Mouse (Mus musculus): Measurements from ENCODE around the gene Hpcal1. TPM values are rescaled to one million over a fixed set of nuclear protein-coding genes. Genes with fewer than 3 reads are reported as not detected.

The Hpcal1 gene
- polyA plus RNA-seq (2015; fragmentation: Nextera tagmentation; extraction: Ambion mirVana): 20.7 and 29.3 TPM in 2 replicates

GRCm38 (mm10) chr12:17690564-17691281 lies at the start of gene Hpcal1:
Hpcal1 (plus strand) TSS chr12:17690856.
- Histone ChIP-seq H3K27ac (peak within 1 kb of the TSS; percentile 70), H3K9ac (peak within 1 kb of the TSS; percentile 72), H3K4me2 (peak within 1 kb of the TSS; percentile 98), H3K36me3 (no peaks in the 10 kb centered on the region), H3K4me3 (peak within 1 kb of the TSS; percentile 89), H3K27me3 (0 out of 2 replicates have a peak, but pooled peaks cover 7% of the 10 kb centered on the region), H3K4me1 (replicated peaks) (peaks cover 18% of the 10 kb centered on the region), H3K9me3 (replicated peaks) (no peaks in the 10 kb centered on the region)
- WGBS: under 1% methylated on average over 72 of the region's 72 CpGs
- peak; percentile 93 for ATAC-seq (replicated peaks; ENCODE audit: insufficient number of reproducible peaks, insufficient read depth, low FRiP score, low read depth)

GRCm38 (mm10) chr12:17641269-17641668 lies 49.4 kb upstream of the Hpcal1 start:
- Histone ChIP-seq H3K4me2 (no peak overlapping the region), H3K9ac (no peak overlapping the region), H3K27ac (no peak overlapping the region), H3K4me1 (replicated peaks) (no peaks in the 10 kb centered on the region), H3K4me3 (no peak overlapping the region), H3K36me3 (no peaks in the 10 kb centered on the region), H3K27me3 (no peaks in the 10 kb centered on the region), H3K9me3 (replicated peaks) (no peaks in the 10 kb centered on the region)
- no peak for ATAC-seq (replicated peaks; ENCODE audit: insufficient number of reproducible peaks, insufficient read depth, low FRiP score, low read depth)
- 58% methylated on average over 4 of the region's 4 CpGs for WGBS

DNA sequence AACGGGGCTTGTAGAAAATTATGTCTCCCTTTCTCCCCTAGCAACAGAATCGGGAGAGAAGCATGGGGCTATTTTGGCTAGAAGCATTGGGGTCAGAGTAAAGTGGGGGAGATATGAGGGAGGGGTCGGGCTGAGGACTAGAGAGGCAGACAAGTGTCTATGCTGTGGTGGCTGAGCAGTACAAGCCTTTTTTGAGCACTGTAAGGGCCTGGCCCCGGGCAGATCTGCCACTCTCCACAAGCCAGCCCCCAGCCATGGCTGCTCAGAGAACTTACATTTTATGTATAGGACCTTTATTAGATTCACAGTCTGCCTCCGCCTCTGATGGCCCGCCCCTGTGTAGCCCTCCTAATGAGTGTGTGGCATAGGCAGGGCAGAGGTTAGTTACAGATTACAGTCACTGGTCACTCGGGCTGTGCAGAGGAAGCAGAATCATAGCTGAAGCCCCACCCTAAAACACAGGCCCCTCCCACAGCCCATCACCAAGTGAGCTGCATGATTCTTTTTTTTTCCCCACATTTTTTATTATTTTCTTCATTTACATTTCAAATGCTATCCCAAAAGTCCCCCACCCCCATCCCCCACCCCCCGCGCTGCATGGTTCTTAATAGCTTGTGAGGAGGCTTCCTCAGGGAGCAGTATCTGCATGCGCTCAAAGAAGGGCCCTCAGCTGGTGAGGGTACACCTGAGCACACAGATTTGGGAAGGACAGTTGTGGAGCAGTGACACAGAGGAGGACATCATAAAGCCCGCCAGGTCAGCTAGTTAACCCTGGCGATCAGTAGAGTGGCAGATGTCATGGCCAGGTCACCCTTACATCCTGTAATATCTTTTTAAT lies 46.1 kb upstream of the Hpcal1 start:
- H3K4me3 ChIP-seq: no peak overlapping the region
- no peak overlapping the region for H3K27ac ChIP-seq
- H3K4me2 ChIP-seq: no peak overlapping the region
- no peak for ATAC-seq (replicated peaks; ENCODE audit: insufficient number of reproducible peaks, insufficient read depth, low FRiP score, low read depth)
- no peaks in the 10 kb centered on the region for H3K27me3 ChIP-seq
- WGBS: 75% methylated on average over 12 of the region's 12 CpGs
- no peaks in the 10 kb centered on the region for H3K4me1 ChIP-seq (replicated peaks)
- no peaks in the 10 kb centered on the region for H3K36me3 ChIP-seq
- H3K9ac ChIP-seq: no peak overlapping the region
- no peaks in the 10 kb centered on the region for H3K9me3 ChIP-seq (replicated peaks)

- no peak overlapping the region for H3K4me3 ChIP-seq
- no peak overlapping the region for H3K27ac ChIP-seq
- no peaks in the 10 kb centered on the region for H3K36me3 ChIP-seq
- no peaks in the 10 kb centered on the region for H3K4me1 ChIP-seq (replicated peaks)
- H3K9ac ChIP-seq: no peak overlapping the region
- WGBS: 70% methylated on average over 6 of the region's 6 CpGs
- ATAC-seq (replicated peaks; ENCODE audit: insufficient number of reproducible peaks, insufficient read depth, low FRiP score, low read depth): no peak
- H3K4me2 ChIP-seq: no peak overlapping the region
- no peaks in the 10 kb centered on the region for H3K9me3 ChIP-seq (replicated peaks)
- no peaks in the 10 kb centered on the region for H3K27me3 ChIP-seq
Observed at GRCm38 (mm10) chr12:17646457-17646856, 44.2 kb upstream of the Hpcal1 start.

GRCm38 (mm10) chr12:17651223-17652095 lies 39.2 kb upstream of the Hpcal1 start:
- Histone ChIP-seq H3K4me1 (replicated peaks) (no peaks in the 10 kb centered on the region), H3K36me3 (no peaks in the 10 kb centered on the region), H3K9me3 (replicated peaks) (no peaks in the 10 kb centered on the region), H3K4me3 (no peak overlapping the region), H3K9ac (no peak overlapping the region), H3K27me3 (no peaks in the 10 kb centered on the region), H3K27ac (no peak overlapping the region), H3K4me2 (no peak overlapping the region)
- WGBS: 61% methylated on average over 7 of the region's 7 CpGs
- ATAC-seq (replicated peaks; ENCODE audit: insufficient number of reproducible peaks, insufficient read depth, low FRiP score, low read depth): no peak; the same call in 1 of the 2 replicates

DNA sequence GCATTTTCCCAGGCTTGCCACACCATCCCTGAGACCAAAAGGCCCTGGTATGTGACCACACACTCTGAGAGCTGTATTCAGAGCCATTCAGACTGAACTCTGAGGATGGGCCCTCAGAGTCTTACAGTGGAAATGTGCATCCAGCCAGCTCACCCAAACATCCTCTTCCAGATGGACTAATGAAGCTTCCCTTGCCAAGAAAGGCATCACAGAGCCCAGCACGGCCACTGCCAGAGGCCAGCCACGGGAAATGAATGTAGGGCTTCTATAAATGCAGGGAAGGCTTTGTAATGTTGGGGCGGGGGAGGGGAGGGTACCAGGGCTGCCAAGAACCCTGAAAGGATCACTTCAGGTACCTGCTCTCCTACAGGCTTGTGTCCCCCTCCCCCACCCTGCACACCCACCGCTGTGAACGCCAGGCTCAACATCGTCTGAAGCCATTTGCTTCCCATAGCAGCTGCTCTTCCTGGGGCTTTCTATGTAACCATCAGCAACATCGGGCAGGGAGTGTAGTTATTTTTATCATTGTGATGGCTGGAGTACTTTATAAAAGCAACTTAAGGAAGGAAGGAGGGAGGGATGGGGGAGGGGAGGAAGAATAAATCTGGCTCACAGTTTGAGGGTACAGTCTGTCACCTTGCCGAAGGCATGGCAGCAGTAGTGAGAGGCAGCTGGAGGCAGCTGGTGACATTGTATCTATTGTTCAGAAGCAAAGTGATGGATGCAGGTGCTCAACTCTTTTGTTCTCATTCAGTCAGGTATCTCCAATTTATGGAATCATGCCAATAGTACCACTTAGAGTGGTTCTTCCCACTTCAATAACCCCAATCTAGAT lies 38.2 kb upstream of the Hpcal1 start:
- no peak overlapping the region for H3K4me2 ChIP-seq
- no peak overlapping the region for H3K27ac ChIP-seq
- H3K4me3 ChIP-seq: no peak overlapping the region
- no peaks in the 10 kb centered on the region for H3K4me1 ChIP-seq (replicated peaks)
- no peaks in the 10 kb centered on the region for H3K27me3 ChIP-seq
- no peaks in the 10 kb centered on the region for H3K36me3 ChIP-seq
- 42% methylated on average over 8 of the region's 8 CpGs for WGBS
- no peak overlapping the region for H3K9ac ChIP-seq
- no peaks in the 10 kb centered on the region for H3K9me3 ChIP-seq (replicated peaks)
- no peak for ATAC-seq (replicated peaks; ENCODE audit: insufficient number of reproducible peaks, insufficient read depth, low FRiP score, low read depth)

DNA sequence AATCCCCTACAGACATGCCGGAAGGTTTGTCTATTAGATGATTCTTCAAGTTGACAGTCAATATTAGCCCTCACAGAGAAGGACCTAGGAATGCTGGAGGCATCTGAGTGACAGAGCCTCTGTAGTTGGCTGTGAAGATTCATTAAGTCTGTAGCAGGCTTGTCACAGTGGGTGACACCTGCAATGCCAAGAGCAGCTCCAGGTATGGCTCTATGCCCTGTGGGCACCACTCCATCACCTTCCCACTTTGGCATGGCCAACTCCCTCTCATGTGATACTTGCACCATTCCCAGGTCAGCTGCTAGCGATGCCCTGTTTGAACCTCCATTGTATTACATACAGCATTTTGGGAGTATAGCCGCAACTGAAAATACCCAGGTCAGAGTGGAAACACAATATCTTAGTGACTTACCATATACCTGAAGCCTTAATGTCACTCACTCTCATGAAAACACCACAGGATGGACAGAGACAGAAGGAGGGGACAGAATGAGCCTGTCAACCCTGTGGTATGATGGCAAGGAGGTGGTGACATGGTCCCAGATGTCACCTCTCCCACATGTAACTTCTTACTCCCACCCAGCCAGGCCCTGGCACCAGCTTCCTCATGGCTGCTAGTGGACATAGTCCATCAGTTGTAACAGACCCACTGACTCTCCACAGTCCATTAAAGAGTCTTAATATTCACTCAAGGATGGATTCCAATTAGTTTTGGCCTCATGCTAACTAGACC lies 37.4 kb upstream of the Hpcal1 start:
- H3K27ac ChIP-seq: no peak overlapping the region
- no peak overlapping the region for H3K4me2 ChIP-seq
- ATAC-seq (replicated peaks; ENCODE audit: insufficient number of reproducible peaks, insufficient read depth, low FRiP score, low read depth): no peak
- H3K4me1 ChIP-seq (replicated peaks): no peaks in the 10 kb centered on the region
- H3K27me3 ChIP-seq: no peaks in the 10 kb centered on the region
- H3K9ac ChIP-seq: no peak overlapping the region
- H3K4me3 ChIP-seq: no peak overlapping the region
- no peaks in the 10 kb centered on the region for H3K9me3 ChIP-seq (replicated peaks)
- WGBS: 84% methylated on average over 3 of the region's 3 CpGs
- H3K36me3 ChIP-seq: no peaks in the 10 kb centered on the region

- WGBS: 84% methylated on average over 7 of the region's 7 CpGs
- H3K36me3 ChIP-seq: no peaks in the 10 kb centered on the region
- no peak for ATAC-seq (replicated peaks; ENCODE audit: insufficient number of reproducible peaks, insufficient read depth, low FRiP score, low read depth)
- H3K4me1 ChIP-seq (replicated peaks): peaks cover 10% of the 10 kb centered on the region; the same call in 1 of the 2 replicates
- H3K4me3 ChIP-seq: no peak overlapping the region
- no peak overlapping the region for H3K27ac ChIP-seq
- no peak overlapping the region for H3K9ac ChIP-seq
- no peak overlapping the region for H3K4me2 ChIP-seq
- no peaks in the 10 kb centered on the region for H3K27me3 ChIP-seq
- no peaks in the 10 kb centered on the region for H3K9me3 ChIP-seq (replicated peaks)
Observed at GRCm38 (mm10) chr12:17657561-17658195, 33.0 kb upstream of the Hpcal1 start.

DNA sequence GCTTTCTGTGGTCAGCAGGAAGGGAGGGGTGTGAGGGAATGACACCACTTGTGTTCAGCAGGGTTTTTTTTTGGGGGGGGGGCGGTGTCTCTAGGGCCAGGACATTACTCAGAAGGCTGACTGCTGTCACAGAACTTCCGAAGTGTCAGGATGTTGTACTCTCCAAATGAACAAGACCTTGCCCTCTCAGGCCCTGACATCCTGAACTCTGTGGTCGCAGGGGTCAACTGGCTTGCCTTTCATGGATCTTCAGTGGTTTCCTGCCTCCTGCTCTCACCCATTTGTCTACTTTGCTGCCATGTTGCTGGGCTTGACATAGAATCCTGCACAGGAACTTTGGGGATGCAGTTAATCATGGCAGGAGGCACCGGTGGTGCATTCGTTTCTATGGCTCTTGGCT lies 32.1 kb upstream of the Hpcal1 start:
- Histone ChIP-seq H3K9me3 (replicated peaks) (no peaks in the 10 kb centered on the region), H3K4me1 (replicated peaks) (peaks cover 10% of the 10 kb centered on the region; the same call in 1 of the 2 replicates), H3K27ac (no peak overlapping the region), H3K4me3 (no peak overlapping the region), H3K36me3 (no peaks in the 10 kb centered on the region), H3K4me2 (no peak overlapping the region), H3K9ac (no peak overlapping the region), H3K27me3 (no peaks in the 10 kb centered on the region)
- ATAC-seq (replicated peaks; ENCODE audit: insufficient number of reproducible peaks, insufficient read depth, low FRiP score, low read depth): no peak
- 66% methylated on average over 5 of the region's 5 CpGs for WGBS
